Mouse (Mus musculus): Measurements from ENCODE around the gene Mgea5. TPM values are rescaled to one million over a fixed set of nuclear protein-coding genes. Genes with fewer than 3 reads are reported as not detected.

Mgea5 gene
- polyA plus RNA-seq, 2 experiments: 59.0 to 85.3 TPM

DNA sequence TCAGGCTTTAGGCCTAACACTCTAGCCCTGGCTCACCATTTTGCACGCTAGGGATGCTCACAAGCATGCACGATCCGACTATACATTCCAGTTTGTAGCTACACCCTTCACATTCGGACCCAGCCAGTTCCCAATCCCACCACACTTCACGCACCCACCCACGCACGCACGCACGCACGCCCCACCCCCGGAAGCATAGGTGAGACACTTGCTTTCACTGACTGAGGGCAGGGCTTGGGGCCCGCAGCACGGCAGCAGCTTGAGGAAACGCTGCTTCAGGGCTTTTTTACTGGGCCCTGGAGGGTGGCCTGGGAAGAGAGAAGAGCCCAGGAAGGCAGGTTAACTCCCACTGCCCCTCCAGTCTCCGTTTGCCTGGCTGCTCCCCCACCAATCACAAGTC, 13.2 kb upstream of the Mgea5 start:
- no peak for TF ChIP-seq POLR2A (IDR thresholded peaks at IDR 0.05; ENCODE audit: borderline replicate concordance, extremely low read depth, insufficient read depth, insufficient read length)
- no peak for ATAC-seq (ENCODE audit: low FRiP score, low read depth)
- Histone ChIP-seq H3K9ac (ENCODE audit: low read depth, low read length, severe bottlenecking) (no peak overlapping the region), H3K4me1 (ENCODE audit: control insufficient read depth, insufficient read depth, low read length) (peaks cover 3% of the 10 kb centered on the region; the same call in 1 of the 2 replicates), H3K27ac (replicated peaks; ENCODE audit: low read depth, low read length) (no peak overlapping the region), H3K4me2 (replicated peaks; ENCODE audit: low read depth, low read length, severe bottlenecking) (no peak overlapping the region), H3K27me3 (ENCODE audit: control insufficient read depth, insufficient read depth, low read length) (no peaks in the 10 kb centered on the region), H3K4me3 (replicated peaks; ENCODE audit: low read length) (no peak overlapping the region), H3K36me3 (ENCODE audit: control insufficient read depth, insufficient read depth, low read length) (no peaks in the 10 kb centered on the region), H3K9me3 (ENCODE audit: control insufficient read depth, low read length) (no peaks in the 10 kb centered on the region)
- WGBS: 71% methylated on average over 15 of the region's 15 CpGs
- DNase-seq (ENCODE audit: low spot score): no peak

DNA sequence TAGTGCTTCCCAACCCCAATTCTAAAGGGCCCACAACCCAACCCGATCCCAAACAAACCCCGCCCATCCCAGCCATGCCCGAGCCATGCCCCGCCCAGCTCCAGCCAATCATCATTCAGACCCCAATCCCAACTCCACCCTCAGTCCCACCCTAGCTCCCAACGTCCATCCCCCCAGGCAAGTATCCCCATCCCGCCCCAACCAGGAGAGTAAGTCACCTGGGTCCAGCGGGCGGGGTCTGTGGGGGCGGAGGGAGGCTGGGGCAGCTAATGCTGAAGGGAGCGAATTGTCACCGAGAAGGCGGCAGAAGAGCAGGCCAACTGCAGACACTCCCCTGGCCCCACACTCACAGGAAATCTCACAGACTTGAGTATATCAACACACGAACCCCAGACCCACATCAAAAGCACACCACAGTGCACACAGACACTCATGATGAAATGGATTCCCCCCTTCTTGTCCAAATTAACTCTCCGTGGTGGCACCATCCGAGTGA, 12.5 kb upstream of the Mgea5 start:
- peak overlapping the region; percentile 26 for H3K4me3 ChIP-seq (replicated peaks; ENCODE audit: low read length)
- peak overlapping the region; percentile 29 for H3K4me2 ChIP-seq (replicated peaks; ENCODE audit: low read depth, low read length, severe bottlenecking)
- H3K27me3 ChIP-seq (ENCODE audit: control insufficient read depth, insufficient read depth, low read length): no peaks in the 10 kb centered on the region
- H3K36me3 ChIP-seq (ENCODE audit: control insufficient read depth, insufficient read depth, low read length): no peaks in the 10 kb centered on the region
- H3K9me3 ChIP-seq (ENCODE audit: control insufficient read depth, low read length): no peaks in the 10 kb centered on the region
- H3K9ac ChIP-seq (ENCODE audit: low read depth, low read length, severe bottlenecking): no peak overlapping the region
- WGBS: 5% methylated on average over 13 of the region's 15 CpGs
- DNase-seq (ENCODE audit: low spot score): peak; percentile 51
- TF ChIP-seq POLR2A (IDR thresholded peaks at IDR 0.05; ENCODE audit: borderline replicate concordance, extremely low read depth, insufficient read depth, insufficient read length): no peak
- no peak for ATAC-seq (ENCODE audit: low FRiP score, low read depth)
- H3K27ac ChIP-seq (replicated peaks; ENCODE audit: low read depth, low read length): no peak overlapping the region
- peaks cover 3% of the 10 kb centered on the region; the same call in 1 of the 2 replicates for H3K4me1 ChIP-seq (ENCODE audit: control insufficient read depth, insufficient read depth, low read length)

DNA sequence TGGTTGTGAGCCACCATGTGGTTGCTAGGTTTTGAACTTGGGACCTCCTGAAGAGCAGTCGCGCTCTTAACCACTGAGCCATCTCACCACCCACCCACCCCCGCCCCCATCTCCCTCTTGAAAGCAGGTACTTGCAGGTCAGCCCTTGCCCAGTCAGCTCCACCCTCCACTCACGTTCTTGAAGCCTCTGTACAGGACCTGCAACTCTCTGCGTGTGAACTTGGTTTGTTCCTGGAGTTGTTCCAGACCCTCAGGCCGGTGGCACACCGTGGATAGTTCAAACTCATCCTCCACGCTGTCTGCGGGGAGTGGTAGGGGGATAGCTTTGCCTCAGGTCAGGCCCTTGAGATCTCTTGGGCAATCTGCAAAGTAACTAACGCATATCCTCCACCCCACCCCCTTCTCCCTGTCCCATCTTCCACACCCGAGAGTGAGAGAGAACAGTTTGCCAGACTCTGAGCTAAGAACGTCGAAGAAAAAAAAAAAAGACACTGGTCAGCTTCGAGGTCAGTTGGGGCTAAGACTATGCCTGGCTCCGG, 11.8 kb upstream of the Mgea5 start:
- H3K9me3 ChIP-seq (ENCODE audit: control insufficient read depth, low read length): no peaks in the 10 kb centered on the region
- no peaks in the 10 kb centered on the region for H3K27me3 ChIP-seq (ENCODE audit: control insufficient read depth, insufficient read depth, low read length)
- 0 out of 2 replicates have a peak overlapping the region, but pooled peaks have one; percentile 26 for H3K4me3 ChIP-seq (replicated peaks; ENCODE audit: low read length)
- no peak overlapping the region for H3K9ac ChIP-seq (ENCODE audit: low read depth, low read length, severe bottlenecking)
- H3K4me2 ChIP-seq (replicated peaks; ENCODE audit: low read depth, low read length, severe bottlenecking): peak overlapping the region; percentile 29
- ATAC-seq (ENCODE audit: low FRiP score, low read depth) (no peak), DNase-seq (ENCODE audit: low spot score) (no peak)
- WGBS: 27% methylated on average over 15 of the region's 15 CpGs
- H3K27ac ChIP-seq (replicated peaks; ENCODE audit: low read depth, low read length): no peak overlapping the region
- peaks cover 3% of the 10 kb centered on the region; the same call in 1 of the 2 replicates for H3K4me1 ChIP-seq (ENCODE audit: control insufficient read depth, insufficient read depth, low read length)
- TF ChIP-seq POLR2A (IDR thresholded peaks at IDR 0.05; ENCODE audit: borderline replicate concordance, extremely low read depth, insufficient read depth, insufficient read length): no peak
- H3K36me3 ChIP-seq (ENCODE audit: control insufficient read depth, insufficient read depth, low read length): no peaks in the 10 kb centered on the region

GRCm38 (mm10) chr19:45794718-45795117, 11.1 kb upstream of the Mgea5 start:
- WGBS: 59% methylated on average over 6 of the region's 6 CpGs
- H3K36me3 ChIP-seq (ENCODE audit: control insufficient read depth, insufficient read depth, low read length): no peaks in the 10 kb centered on the region
- H3K9ac ChIP-seq (ENCODE audit: low read depth, low read length, severe bottlenecking): no peak overlapping the region
- DNase-seq (ENCODE audit: low spot score) (no peak), ATAC-seq (ENCODE audit: low FRiP score, low read depth) (no peak)
- no peak for TF ChIP-seq POLR2A (IDR thresholded peaks at IDR 0.05; ENCODE audit: borderline replicate concordance, extremely low read depth, insufficient read depth, insufficient read length)
- peaks cover 3% of the 10 kb centered on the region; the same call in 1 of the 2 replicates for H3K4me1 ChIP-seq (ENCODE audit: control insufficient read depth, insufficient read depth, low read length)
- no peaks in the 10 kb centered on the region for H3K27me3 ChIP-seq (ENCODE audit: control insufficient read depth, insufficient read depth, low read length)
- H3K4me2 ChIP-seq (replicated peaks; ENCODE audit: low read depth, low read length, severe bottlenecking): no peak overlapping the region
- no peak overlapping the region for H3K27ac ChIP-seq (replicated peaks; ENCODE audit: low read depth, low read length)
- H3K4me3 ChIP-seq (replicated peaks; ENCODE audit: low read length): no peak overlapping the region
- no peaks in the 10 kb centered on the region for H3K9me3 ChIP-seq (ENCODE audit: control insufficient read depth, low read length)

DNA sequence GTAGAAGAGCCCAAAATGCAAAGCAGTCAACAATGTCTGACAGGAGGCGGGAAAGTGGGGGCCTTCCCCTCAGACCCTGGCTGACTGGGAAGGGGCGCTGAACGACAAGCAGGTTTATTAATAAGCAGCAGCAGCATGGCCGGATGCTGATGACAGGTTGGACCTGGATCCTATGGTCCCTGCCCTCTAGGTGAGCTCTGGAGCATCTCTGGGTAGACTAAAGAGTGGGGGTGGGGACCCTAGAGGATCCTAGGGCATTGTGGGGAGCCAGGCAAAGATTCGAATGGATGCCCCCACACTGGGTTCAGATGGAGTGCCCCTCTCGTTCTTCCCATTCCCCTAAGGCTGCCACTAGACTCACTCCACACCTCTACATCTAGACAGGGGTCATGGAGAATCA, 8.8 kb upstream of the Mgea5 start:
- Histone ChIP-seq H3K27ac (replicated peaks; ENCODE audit: low read depth, low read length) (no peak overlapping the region), H3K27me3 (ENCODE audit: control insufficient read depth, insufficient read depth, low read length) (no peaks in the 10 kb centered on the region), H3K4me3 (replicated peaks; ENCODE audit: low read length) (no peak overlapping the region), H3K4me2 (replicated peaks; ENCODE audit: low read depth, low read length, severe bottlenecking) (no peak overlapping the region), H3K4me1 (ENCODE audit: control insufficient read depth, insufficient read depth, low read length) (peaks cover 3% of the 10 kb centered on the region; the same call in 1 of the 2 replicates), H3K36me3 (ENCODE audit: control insufficient read depth, insufficient read depth, low read length) (no peaks in the 10 kb centered on the region), H3K9ac (ENCODE audit: low read depth, low read length, severe bottlenecking) (no peak overlapping the region), H3K9me3 (ENCODE audit: control insufficient read depth, low read length) (no peaks in the 10 kb centered on the region)
- ATAC-seq (ENCODE audit: low FRiP score, low read depth) (no peak), DNase-seq (ENCODE audit: low spot score) (no peak)
- no peak for TF ChIP-seq POLR2A (IDR thresholded peaks at IDR 0.05; ENCODE audit: borderline replicate concordance, extremely low read depth, insufficient read depth, insufficient read length)
- WGBS: 80% methylated on average over 6 of the region's 6 CpGs

Data from limb, embryonic 14.5 days (tissue).